Mouse (Mus musculus) CH12F3 (cell line): ENCODE data around the gene Fgf18.

Experiments
- in situ Hi-C: fragments of 300-500 bp; cut with MboI; formaldehyde crosslinking; loops from 2 replicates; pipeline ENCODE4 v1.14.3; 2020; ENCODE audit warnings: low sequenced_read_pairs

Gene Fgf18

DNA sequence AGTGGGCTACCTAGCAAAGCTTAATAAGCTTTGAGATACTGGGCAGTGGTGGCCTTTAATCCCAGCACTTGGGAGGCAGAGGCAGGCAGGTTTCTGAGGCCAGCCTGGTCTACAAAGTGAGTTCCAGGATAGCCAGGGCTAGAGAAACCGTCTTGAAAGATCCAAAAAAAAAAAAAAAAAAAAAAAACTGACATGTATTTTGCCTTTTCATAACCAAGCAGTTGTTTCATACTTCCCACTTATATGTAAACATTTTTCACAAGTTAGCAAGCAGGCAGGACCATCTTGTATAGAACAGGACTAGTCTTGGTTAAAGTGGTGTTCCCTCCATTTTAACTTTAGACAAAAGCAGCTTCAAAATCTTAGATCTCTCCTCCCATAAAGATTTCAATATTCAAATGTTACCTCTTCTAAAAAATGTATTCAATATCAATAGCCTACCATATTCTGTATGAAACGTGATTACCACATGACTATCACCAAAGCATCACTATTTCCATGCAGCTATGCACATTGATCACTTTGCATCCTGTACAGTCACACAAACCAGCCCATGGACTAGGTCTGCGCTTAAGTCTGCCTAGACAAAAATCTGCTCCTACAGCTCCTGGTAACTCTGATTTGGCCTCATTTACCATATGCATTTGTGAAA, 4.1 kb upstream of the Fgf18 start:
- in situ Hi-C loops: no loop called here

DNA sequence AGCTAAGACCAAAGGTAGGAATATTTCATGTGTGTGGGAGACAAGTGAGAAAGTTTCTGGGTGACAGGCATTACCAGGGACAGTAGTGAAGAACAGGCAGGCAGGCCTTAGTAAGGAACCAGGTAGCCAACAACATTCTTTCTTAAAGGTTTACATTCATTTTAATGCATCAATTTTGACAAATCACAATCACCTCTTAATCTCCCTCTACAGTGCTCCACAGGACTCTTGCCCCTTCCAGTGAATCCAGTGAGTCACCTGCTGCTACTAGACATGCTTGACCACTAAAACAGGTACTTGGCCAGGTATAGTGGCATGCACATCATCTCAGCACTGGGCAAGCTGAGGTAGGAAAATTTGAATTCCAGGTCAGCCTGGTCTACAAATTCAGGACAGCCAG, 3.2 kb upstream of the Fgf18 start:
- in situ Hi-C loops: no loop called here

DNA sequence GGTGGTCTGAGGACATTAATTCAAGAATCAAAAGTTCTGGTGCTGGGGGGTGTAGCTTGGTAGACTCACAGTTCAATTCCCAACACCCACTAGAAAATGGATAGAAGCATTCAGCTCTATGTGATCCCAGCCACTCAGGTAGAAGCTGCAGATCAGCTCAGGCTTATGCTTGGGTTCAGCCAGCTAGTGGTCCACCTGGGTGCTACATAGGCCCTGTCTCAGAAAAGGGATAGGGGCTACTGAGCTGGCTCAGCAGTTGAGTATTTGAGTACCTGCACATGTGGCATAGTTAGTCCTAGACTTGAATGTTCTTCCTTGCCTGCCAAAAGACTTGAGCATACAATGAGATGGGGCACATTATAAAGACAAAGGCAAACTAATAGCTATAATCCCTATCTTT, 2.3 kb upstream of the Fgf18 start:
- in situ Hi-C loops: no loop called here

DNA sequence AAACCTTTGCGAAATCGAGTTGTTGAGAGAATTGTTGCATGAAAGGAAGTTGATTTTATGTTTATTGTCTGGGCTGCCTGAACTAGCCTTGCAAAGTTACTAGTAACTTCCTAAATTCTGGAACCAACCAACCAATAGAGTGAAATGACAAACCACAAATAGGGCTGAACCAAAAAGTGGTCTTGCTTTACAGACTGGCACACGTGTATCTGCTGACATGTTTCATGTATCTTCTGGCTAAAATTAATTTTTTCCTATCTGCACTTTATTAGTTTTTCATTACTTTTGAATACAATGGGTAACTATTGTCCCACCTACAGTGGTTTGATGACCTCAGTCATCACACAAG, 1.9 kb upstream of the Fgf18 start:
- in situ Hi-C loops: no loop called here

DNA sequence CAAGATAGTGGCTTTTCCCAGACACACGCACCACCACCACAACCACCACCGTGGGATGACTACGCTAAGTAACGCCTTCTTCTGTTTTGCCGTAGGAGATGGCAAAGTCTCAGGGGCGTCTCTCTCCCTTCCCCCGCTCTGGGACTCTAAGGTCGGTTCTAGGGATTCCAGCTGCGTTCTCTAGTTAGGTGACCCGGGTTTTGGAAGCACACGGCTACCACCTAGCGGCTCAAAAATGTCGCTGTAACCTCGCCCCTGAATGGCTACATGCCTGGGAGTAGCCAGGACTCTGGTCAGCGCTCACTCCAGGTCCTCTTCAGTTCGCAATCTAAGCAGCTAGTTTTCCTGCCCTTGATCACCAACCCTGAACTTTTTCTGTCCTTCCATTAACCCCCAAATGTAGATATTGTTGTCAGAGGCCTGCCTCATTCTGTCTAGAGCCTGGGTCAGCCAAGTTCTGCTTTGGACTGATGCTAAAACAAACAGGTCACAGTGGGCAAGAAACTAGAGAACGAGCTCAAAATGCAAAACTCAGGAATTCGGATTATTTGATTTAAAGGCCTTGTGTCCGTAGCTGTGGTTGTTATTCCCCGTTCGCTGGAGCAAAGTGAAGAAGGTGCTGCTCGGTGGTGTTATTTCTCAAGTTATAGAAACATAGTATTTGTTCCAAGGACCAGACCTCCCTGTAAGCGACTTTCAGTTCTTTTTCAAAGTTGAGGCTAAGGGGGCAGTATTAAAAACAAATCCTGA, 1.3 kb upstream of the Fgf18 start:
- in situ Hi-C loops: no loop called here

DNA sequence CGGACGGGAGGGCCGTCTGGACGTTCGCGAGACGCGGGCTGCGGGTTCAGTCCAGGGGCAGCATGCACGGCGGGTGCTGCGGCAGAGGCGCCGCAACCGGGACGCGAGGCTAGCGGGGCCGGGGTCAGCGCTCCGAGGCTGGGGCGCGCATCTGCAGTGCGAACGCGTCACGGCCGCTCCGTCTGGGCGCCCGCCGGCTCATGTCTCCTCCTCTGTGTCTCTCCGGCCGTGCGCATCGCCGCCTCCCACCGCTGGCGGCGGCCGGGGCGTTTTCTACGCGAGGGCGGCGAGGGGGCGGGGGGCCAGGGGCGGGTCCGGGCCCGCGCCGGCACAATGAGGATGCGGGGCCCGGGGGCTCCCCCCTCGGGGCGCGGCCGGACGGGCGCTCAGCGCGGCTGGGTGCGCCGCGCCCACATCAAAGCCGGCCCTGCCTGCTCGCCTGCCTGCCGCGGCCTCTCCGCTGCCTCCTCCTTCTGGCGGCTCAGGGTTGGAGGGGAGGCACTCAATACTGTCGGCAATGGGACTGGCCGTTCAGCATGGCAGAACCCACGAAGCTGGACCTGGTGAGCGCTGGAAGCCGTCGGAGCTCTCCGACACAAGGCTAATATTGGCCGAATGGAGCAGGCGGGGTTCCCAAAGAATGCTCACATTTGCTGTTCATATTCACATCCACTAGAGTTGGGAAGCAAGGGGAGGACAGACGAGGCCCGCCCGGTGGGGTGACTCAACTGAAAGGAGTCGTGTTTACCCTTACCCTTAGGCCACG, 555 bp upstream of the Fgf18 start:
- in situ Hi-C loops: no loop called here

DNA sequence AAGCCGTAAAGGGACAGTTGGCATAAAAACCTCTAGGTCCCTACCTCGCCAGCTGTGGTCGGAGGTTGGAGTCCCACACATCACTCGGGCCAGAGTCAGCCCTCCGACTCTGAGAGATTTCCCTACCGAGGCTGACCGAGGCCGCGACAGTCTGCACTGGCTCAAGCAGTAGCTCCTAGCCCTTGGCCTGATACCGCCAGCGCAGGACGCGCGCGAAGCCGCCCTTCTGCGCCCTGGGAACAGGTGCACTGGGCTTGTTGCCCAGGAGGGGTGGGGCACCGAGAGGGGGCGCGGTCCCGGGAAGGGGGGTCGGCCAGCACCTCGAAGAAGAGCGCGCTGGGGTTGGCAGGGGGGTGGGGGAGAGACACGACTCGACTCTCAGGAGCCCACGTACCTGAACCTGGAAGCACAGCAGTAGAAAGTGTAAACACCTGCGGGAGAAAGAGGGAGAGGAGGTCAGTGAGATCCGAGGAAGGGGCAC, 509 bp downstream of the Fgf18 start:
- in situ Hi-C loops: no loop called here

DNA sequence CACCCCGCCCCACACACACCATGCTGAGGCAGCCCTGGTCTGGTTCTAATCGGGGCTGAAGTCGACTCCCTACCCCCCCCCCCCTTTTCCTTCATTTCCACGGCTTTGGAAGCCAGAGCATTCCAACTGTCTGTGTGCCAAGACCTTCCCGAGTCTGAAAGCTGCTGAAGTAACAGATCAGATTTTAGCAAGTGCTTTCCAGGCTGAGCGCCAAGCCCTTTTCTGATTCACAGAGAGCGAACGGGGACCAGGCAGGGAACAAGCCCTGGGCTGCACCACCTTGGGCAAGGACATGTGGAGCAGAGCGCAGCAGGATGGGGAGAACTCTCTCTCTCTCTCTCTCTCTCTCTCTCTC, 1.1 kb downstream of the Fgf18 start:
- in situ Hi-C loops: no loop called here

DNA sequence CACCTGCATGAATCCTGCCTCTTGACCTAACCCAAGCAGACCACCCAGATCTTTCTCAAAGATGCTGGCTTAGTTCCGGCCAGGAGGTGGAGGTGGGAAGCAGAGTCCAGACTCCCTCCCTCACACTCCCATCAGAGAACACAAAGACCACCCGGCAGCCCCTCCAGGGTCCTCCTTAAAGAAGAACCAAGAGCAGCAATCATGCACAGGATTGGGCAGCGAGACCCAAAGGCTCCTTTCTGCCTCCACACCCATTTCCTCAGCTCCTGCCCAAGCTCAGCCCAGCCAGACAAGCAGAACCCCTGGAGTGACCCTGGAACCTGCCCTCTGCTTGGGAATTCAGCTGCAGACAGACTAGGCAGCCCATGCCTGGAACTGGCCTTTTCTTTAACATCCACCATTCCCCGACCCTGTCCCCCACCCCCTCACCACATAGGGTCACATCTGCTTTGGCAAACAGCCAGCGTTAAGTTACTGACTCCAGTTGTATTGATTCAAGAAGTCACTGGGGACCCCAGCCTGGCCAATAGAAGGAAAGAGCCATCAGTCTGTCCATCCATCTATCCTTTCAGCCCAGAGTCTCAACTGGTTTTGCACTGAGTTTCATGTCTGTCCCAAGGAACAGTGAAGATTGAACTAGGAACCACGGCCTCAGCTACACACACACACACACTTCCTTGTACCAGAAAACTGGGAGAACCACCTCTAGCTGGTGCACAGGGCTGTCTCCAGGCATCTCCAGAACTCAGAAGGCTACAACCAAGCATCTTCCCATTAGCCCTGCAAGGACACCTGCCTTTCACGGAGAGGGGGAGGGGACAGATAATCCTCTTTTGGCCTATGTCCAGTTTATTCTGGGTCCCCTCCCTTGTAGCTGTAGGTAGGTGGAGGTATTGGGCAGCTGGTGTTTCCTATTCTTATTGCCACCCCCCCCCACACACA, 1.7 kb downstream of the Fgf18 start:
- in situ Hi-C loops: no loop called here

DNA sequence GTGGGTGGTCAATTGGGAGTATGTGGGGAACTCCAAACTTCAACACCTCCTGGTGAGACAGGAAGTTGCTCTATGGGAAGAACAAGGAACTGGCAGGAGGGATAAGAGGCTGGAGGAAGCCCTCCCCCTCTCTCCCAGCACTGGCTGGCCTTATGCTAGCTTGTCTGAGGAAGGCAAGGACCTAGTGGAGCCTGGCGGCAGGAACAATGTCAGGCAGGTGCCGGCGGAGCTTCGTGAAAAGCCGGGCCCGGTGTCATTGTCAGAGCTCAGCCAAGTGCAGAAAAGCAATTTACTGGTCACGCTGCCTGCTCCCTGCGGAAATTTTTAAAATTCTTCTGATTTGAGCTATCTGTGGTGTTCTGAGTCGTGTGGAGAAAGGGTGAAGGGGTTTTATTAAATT, 3.3 kb downstream of the Fgf18 start:
- in situ Hi-C loops: no loop called here

DNA sequence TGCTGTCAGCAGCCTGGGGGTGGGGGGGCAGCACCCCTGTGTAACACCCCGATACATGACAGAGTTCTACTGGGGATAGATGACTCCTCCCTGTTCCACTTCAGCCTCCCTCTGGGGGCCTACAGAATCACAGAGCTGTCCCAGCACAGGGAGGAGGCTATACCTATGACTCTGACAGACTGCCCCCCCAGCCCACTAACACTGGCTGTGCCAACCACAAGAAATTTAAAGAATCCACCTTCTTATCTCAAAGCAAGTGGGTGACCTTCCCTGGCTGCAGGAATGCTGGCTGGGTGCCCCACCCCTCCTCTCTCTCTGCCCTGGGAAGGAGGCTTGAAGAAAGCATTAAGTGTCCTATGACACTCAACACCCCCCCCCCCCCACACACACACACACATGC, 4.4 kb downstream of the Fgf18 start:
- in situ Hi-C loops: no loop called here

DNA sequence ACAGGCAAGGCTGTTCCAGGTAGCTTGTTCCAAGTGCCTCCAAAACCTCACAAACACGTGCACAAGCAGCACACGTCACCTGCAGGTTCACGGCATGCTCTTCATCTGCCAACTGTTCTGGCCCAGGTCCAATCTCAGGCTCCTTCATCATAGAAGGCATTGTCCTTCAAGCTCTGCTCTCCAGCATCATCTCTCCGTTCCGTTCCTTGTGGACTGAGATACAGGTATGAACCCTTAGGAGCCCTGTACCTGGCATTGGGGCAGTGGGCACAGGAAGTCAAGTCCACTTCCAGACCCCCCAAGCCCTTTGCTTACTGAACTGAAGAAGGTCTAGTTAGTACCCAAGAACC, 7.1 kb downstream of the Fgf18 start:
- in situ Hi-C loops: no loop called here

DNA sequence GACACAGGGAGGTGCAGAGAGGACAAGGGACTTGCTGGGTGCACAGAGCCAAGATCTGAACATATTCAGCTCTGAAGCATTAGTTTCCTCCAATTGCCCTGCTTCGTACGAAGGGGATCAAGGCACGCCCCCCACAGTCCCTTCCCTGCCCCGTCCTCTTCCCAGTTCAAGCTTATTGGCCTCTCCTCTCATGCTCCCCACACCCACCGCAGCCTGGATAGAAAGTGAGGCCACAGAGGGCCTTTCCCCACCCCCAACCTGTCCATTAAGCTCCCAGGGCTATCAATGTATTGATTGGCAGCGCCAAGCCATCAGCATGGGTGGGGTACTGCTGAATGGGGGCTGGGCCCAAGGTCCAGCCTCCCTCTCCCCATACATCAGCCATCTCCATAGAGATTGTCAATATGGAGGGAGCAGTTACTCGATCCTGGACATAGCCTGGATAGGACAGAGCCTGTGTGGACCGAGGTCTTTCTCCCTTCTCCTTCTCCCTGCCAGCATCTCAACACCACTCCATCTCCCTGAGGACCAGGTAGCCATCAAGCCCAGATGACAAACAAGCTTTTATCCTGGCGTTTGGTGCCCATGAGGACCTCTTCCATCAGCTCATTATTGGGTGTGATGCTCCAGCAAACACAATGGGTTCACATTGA, 7.6 kb downstream of the Fgf18 start:
- in situ Hi-C loops: no loop called here

DNA sequence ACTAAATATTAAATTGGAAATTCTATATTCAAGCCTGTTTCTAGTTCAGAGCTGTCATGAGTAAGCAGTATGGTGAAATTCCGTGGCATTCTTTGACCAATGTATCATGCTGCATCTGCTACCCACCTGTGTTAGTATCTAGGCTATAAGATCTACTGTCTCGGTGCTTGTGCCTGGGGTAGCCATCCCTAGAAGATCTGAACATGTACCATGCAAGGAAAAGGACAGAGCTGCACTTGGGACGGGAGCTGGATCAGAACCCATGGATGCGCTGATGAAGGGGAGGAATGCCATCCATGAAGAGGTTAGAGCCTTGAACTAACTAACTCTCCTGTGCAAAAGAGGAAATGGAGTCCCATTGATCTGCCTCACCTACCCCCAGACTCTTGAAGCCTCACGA, 8.5 kb downstream of the Fgf18 start:
- in situ Hi-C loops: no loop called here

DNA sequence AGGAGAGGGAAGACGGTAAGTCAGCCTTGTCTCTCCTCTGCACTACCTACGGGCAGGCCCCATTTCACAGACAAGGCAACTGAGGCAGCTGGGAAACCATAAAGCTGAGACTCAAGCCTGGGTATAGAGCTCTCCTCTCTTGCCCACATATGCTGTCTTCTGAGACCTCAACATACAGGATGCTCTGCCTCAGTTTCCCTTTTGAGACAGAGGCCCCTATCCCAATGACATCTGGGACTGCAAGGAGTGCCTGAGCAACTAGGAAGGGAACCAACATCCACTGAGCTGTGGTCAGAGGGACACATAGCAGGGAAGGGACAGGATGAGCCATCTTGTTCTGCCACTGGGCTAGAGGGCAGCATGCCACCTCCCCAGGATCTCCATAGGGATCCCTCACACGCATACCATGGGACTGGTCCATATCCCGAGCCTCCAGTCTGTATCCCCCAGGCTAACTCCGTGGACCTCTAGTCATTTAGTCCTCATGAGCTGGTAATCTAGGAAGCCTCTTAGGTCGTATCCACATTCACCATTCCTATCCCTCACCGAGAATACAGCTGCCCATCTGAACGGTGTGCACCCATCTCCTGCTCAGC, 12.7 kb downstream of the Fgf18 start:
- in situ Hi-C loops: no loop called here

DNA sequence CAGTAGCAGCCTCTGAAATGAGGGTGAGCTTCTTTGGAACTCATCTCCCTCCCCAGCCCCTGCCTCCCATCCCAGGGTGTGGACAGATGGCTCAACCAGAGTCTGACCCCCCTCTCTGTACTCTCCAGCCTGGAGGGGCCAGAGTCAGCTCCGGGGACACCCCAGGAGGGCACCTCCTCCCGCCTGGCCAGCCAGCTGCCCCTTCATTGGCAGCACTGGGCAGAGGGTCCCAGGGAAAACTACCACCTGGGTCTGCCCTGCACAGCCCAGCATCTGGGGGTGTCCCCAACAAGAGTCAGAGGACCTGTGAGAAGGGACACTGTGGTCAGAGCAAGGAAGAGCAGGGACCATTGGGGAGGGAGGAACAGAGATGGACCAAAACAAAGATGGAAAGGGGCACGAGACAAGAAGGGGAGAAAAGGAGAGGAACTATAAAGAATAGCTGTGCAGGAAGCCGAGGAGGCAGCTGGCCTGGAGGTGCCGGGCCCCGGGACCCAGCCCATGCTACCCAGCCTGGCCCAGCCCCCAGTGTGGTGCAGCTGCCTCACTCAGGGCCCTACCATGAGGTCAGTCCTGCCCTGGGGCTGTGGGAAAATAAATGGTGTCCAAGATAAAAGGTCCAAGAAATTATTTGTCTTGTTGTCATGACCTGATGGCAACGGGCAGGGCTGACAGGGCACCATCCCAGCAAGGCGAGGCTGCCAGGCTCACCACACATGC, 14.4 kb downstream of the Fgf18 start:
- in situ Hi-C loops: no loop called here

DNA sequence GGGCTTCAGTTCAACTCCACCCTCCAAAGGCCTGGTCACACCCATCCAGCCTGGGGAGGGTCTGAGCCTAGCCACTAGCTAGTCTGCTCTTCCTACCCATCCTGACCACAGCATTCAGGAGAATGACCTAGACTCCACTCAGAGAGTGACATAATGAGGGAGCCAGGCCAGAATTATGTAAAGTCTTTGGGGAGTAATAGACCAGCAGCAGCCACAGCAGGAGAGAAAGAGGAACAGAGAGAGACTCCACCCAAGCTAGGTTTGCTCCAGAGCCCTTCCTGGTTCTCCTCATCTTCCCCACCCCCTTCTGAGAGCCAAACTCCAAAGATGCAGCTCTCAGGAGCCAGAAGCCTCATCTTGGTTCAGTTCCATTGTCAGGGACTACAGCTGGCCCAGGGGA, 20.1 kb downstream of the Fgf18 start:
- in situ Hi-C loops: no loop called here

DNA sequence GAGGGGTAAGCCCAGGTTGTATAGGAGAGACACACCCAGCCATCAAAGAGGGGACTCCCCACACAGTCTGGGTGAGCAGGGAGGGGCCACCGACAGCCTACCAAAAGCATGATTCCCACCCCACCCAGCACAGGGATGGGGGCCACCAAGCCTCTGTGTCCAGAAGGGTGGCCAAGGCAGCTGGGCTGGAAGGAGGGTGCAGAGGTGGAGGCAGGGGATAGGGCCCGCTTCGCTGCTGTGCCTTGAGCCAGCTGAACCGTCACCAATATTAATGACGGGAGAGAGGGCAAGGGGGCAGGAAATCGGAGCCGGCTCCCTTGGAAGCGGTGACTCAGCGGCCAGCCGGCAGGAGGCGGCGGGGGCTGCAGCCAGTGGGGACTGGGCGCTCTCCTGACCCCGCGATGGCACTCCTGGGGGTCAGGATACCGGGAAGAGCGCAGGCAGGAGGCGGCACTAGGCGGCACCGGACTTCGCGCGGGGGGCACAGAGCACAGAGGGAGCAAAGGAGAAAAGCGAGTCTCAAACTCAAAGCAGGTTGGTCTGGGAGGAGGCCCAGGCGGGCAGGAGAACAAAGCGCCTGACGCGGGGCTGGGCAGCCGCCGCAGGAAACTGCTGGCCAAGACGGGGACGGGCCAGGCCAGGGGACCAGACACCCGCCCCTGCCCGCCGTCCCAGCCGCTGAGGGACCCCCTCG, 24.5 kb downstream of the Fgf18 start:
- in situ Hi-C loops: no loop called here

DNA sequence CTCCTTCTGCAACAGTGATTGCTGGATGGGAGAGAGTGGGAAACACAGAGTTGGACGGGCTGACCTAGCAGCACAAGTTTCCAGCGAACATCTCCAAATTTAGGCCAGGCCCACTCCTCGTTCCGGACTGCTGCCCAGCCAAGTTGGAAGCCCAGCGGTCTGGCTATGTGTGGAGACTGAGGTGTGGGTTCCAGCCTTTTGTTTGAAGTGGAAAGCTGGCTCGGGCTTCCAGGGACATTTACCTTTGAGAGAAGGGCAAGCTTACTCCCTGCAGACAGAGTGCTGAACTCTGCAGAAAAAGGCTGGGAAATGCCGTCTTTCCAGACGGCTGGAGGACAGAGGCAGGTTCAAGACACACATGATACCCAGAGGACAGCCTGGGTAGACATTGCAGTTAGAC, 27.6 kb downstream of the Fgf18 start:
- in situ Hi-C loops: no loop called here
